Mouse (Mus musculus) heart, adult 11 months (tissue): Measurements from ENCODE around the gene Elk3.

Experiments
- DNase-seq: peaks from one replicate; pipeline ENCODE4 v3.0.0; 2022

Gene Elk3

GRCm38 (mm10) chr10:93291843-93292242 lies 19.1 kb downstream of the Elk3 start:
- peak; percentile 98 for DNase-seq

DNA sequence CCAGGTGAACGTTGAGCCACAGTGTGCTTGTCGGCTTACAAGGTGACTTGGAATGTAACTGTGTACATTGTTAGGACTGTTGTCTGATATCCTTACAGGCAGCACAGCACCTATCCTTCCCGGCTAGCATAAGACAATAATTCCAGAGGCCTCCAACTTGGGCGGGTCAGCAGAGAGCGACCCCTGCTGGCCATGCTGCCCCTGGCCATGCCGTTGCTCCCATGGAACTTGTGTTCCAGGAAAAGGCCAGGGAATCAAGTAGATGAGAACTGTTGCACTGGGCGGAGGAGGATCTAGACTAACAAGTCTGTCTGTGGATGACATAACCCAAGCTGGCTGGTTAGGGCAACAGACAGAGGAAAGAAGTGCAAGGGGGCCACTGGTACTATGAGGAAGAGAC lies 19.6 kb downstream of the Elk3 start:
- DNase-seq = peak; percentile 97

GRCm38 (mm10) chr10:93289404-93289803 lies 21.5 kb downstream of the Elk3 start:
- no peak for DNase-seq

- peak; percentile 91 for DNase-seq
These were observed 22.6 kb downstream of the Elk3 start for GRCm38 (mm10) chr10:93288336-93288735.

GRCm38 (mm10) chr10:93287551-93288145 lies 23.3 kb downstream of the Elk3 start:
- DNase-seq = no peak

- DNase-seq = peak; percentile 96
These were observed 25.4 kb downstream of the Elk3 start for GRCm38 (mm10) chr10:93285489-93285888.

DNA sequence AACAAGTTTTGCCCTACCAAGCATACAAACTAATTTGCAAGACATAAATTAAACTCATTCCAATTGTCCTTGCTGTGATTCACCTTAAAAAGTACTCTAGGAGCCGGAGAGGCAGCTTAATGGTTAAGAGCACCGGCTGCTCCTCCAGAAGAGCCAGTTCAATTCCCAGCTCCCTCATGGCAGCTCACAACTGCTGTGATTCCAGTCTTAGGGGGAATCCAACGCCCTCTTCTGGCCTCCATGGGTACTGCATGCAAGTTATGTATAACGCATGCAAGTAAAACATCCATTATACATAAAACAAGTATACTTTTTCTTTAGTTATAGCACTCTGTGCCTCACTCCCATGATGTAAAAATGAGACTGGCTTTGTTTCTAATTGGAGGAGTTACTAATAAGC lies 27.7 kb downstream of the Elk3 start:
- no peak for DNase-seq

GRCm38 (mm10) chr10:93282526-93282964 lies 28.4 kb downstream of the Elk3 start:
- peak; percentile 98 for DNase-seq

DNA sequence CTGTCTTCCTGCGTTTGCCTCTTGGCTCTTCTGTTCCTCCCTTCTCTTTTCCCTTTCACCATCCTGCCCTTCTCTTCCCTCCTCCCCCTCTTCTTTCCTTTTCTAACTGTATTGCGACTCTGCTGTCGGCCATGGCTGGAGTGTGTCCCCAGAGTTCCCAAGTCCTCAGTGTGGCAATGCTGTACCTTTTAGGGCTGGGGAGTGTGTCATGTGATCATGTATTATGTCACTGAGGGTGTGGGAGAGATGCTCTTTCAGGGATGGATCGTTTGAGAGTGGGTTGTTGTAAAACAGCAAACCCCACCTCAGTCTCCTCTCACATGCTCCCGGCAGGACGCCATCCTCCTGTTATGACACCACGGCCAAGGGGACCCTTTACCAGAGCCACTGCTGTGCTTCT lies 29.8 kb downstream of the Elk3 start:
- DNase-seq = no peak

GRCm38 (mm10) chr10:93280586-93280985 lies 30.3 kb downstream of the Elk3 start:
- DNase-seq = peak; percentile 95

DNA sequence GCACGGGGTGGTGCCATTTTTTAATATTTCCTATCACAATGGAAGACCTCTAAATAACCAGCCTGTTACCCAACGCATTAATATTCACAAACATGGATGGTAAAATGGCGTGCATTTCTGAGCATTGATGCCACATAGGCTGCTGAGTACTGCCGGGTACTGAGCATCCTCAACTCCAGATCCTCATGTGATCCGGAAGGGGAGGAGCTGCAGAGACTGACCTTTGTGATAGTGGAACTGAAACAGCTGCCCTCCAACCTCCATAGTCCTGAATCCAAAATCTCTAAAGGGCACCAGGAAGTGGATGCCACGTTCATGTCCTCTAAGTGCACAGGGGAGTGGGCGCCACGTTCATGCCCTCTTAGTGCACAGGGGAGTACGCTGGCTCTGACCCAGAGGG lies 31.9 kb downstream of the Elk3 start:
- DNase-seq = no peak

DNA sequence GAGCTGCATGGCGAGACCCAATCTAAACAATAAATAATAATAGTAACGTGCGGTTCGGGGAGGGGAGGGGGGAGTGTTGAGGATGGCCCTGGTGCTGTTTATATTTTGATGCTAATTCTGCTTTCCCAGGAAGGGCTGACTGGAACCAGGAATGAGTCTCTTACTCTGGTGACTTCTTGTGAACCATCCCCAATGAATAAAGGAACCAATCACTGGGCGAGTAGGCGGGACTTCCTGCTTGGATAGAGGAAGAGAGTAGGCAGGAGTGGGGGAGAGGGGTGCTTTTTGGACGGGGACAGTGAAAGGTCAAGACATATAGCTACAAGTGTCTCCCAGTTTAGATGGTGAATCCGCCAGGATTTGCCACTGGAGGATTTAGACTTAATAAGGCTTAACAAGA lies 32.6 kb downstream of the Elk3 start:
- no peak for DNase-seq

GRCm38 (mm10) chr10:93276857-93277256 lies 34.1 kb downstream of the Elk3 start:
- DNase-seq = no peak

DNA sequence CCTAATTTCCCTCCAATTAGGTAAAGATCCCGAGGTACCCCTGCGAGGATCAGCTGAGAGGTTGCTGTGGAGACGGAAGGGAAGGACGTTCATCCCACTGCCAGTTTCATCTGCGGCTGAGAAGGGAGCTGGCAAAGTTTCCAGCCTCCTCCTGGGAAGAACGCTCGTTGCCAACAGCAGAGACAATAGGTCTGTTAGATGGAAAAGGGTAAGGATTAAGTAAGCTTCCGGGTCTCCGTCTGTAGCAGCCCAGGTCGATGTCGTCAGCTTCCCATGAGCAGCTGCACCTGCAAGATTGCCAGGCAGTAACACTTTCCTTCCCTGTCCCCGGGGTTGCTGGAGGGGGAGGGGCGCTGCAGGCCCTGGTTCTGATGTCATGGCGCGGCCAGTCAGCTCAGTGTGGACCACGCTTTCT lies 34.6 kb downstream of the Elk3 start:
- DNase-seq = peak; percentile 99

- DNase-seq = no peak
These were observed 35.5 kb downstream of the Elk3 start for GRCm38 (mm10) chr10:93275212-93276136.

GRCm38 (mm10) chr10:93274277-93274696 lies 36.6 kb downstream of the Elk3 start:
- DNase-seq = no peak

- peak; percentile 94 for DNase-seq
These were observed 37.7 kb downstream of the Elk3 start for GRCm38 (mm10) chr10:93272986-93273982.

- peak; percentile 95 for DNase-seq
These were observed 39.1 kb downstream of the Elk3 start for GRCm38 (mm10) chr10:93271831-93272230.

- DNase-seq = no peak
These were observed 40.0 kb downstream of the Elk3 start for GRCm38 (mm10) chr10:93270889-93271460.

- DNase-seq = no peak
These were observed 41.2 kb downstream of the Elk3 start for GRCm38 (mm10) chr10:93269744-93270143.

DNA sequence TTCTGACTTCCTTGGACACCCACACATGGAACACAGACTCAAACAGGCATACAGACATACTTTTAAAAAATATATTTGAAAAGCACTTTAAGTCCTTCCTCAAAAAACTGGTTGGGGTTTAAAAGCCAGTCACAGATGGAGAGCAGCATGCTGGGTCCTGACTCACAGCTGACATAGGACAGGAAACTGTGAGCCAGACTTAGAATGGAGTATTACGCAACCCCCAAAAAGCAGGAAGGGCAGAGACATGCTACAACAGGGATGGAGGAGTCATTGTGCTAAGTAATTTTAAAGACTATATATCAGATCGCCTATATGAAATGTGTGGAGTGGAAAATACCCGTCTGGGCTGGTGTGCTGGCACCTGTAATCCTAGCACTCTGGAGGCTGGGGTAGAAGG lies 42.6 kb downstream of the Elk3 start:
- no peak for DNase-seq

GRCm38 (mm10) chr10:93267509-93267908 lies 43.4 kb downstream of the Elk3 start:
- DNase-seq = no peak

DNA sequence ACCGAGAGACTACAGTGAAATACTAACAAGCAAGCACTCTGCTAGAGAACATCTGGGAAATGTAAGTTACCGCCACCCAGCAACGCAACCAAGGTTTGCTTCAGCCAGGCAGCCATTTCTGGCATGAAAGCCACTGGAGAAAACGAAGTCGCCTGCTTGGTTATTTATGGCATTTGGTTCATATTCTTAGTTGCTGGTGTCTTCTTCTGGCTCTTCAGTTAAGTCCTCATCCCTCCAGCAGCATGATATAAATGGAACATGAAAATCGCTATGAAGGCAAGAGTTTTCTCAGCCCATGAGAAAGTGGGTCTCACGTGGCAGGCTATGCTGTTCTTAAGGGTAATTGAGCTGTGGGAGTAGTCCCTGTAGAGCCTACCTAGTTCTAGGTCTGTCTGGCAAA lies 44.4 kb downstream of the Elk3 start:
- DNase-seq = no peak
